Mouse (Mus musculus) lung, adult 2 months (tissue): ENCODE measurements around the gene Tln2.

Experiments used
- CTCF ChIP-seq: fragments of 200-500 bp; IDR thresholded peaks from 2 replicates; pipeline ENCODE4 v1.5.1; 2011; ENCODE audit warnings: mild to moderate bottlenecking, low read length, control low read depth; ENCODE audit not compliant: insufficient read depth
- POLR2A ChIP-seq: fragments of 200-500 bp; IDR thresholded peaks from 2 replicates; pipeline ENCODE4 v1.6.1; 2011; ENCODE audit warnings: low read depth, mild to moderate bottlenecking, control low read depth, low read length, borderline replicate concordance; ENCODE audit errors: extremely low read depth

DNA sequence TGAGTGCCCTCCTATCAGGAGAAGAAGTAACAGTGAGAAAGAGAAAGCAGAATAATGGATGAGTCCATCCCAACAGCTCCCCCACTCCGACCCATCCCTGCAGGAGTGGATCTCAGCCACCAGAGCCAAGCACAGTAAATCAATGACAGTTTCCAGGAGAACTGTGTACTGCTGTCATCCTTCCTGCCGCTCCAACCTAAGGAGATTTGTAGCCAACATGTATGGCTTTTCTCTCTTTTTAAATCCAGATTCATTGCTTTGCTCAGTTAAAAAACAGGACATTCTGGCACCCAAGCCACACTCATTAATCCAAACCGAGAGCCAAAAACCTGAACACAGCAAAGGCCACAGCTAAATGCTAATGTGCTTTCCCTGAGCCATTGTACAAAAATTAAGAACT is 133.2 kb downstream of the Tln2 start:
- TF ChIP-seq POLR2A (no peak), CTCF (no peak)
